Mouse (Mus musculus) erythroblast, embryonic 14.5 days (primary cell): ENCODE measurements around the gene Clk3.

ENCODE experiments used
- GATA1 ChIP-seq: IDR thresholded peaks from 2 replicates; pipeline ENCODE4 v1.6.1; 2012; ENCODE audit warnings: low read length, inconsistent platforms, mixed read lengths
- TAL1 ChIP-seq: IDR thresholded peaks from 3 replicates; pipeline ENCODE4 v1.6.1; 2012; ENCODE audit warnings: low read length, inconsistent platforms, mixed read lengths

- TF ChIP-seq GATA1: no peak
- TF ChIP-seq TAL1: no peak
Observed at GRCm38 (mm10) chr9:57800325-57800975, 34.8 kb upstream of the Clk3 start.
